Mouse (Mus musculus): ENCODE measurements around the gene Agpat3.

- TF ChIP-seq EP300 (optimal IDR thresholded peaks at IDR 0.05) (no peak), CTCF (IDR thresholded peaks at IDR 0.05; ENCODE audit: low read depth) (no peak)
Observed at GRCm38 (mm10) chr10:78357742-78358141, 5.5 kb upstream of the Agpat3 start.
